Comparison of ENCODE assay signal across 8 mouse cellular contexts in genomic region chr8:57429166-57429887, GRCm38 (mm10). TPM values are rescaled to one million over a fixed set of nuclear protein-coding genes. Genes with fewer than 3 reads are reported as not detected.
A peak's percentile ranks its signal among the peaks of the same experiment; 100 is the strongest.
DNase-seq lines count a peak whose midpoint lies in the region; ATAC-seq and TF ChIP-seq lines count a peak whose summit lies in the region.

No protein-coding gene starts in this region.

- no peak overlapping the region for H3K9ac ChIP-seq in forebrain, embryonic 14.5 days (ENCODE audit: low read length)
- no peak overlapping the region for H3K9ac ChIP-seq in lung, embryonic 14.5 days
- H3K9ac ChIP-seq in neural tube, embryonic 15.5 days (replicated peaks), result no peak overlapping the region

- no peak overlapping the region for H3K4me2 ChIP-seq in forebrain, embryonic 14.5 days (ENCODE audit: low read length)
- H3K4me2 ChIP-seq in lung, embryonic 14.5 days, result peak overlapping the region; percentile 26; the same call in 1 of the 2 replicates
- H3K4me2 ChIP-seq in neural tube, embryonic 15.5 days, result peak overlapping the region; percentile 36

- 0 out of 2 replicates have a peak, but pooled peaks cover 2% of the 10 kb centered on the region for H3K27me3 ChIP-seq in E14TG2a.4 (ENCODE audit: insufficient read depth, low read length)
- no peaks in the 10 kb centered on the region for H3K27me3 ChIP-seq in forebrain, embryonic 14.5 days (replicated peaks; ENCODE audit: control insufficient read depth, insufficient read depth, low read length)
- peaks cover 11% of the 10 kb centered on the region; the same call in 1 of the 2 replicates for H3K27me3 ChIP-seq in lung, embryonic 14.5 days (ENCODE audit: insufficient read depth, low read length)
- H3K27me3 ChIP-seq in neural tube, embryonic 15.5 days (replicated peaks), result 0 out of 2 replicates have a peak, but pooled peaks cover 3% of the 10 kb centered on the region

- H3K27ac ChIP-seq in forebrain, embryonic 14.5 days (ENCODE audit: low read depth, low read length), result no peak overlapping the region
- no peak overlapping the region for H3K27ac ChIP-seq in lung, embryonic 14.5 days (ENCODE audit: low read depth)
- no peak overlapping the region for H3K27ac ChIP-seq in neural tube, embryonic 15.5 days (replicated peaks)

- no peaks in the 10 kb centered on the region for H3K4me1 ChIP-seq in E14TG2a.4 (replicated peaks; ENCODE audit: low read depth, low read length)
- no peaks in the 10 kb centered on the region for H3K4me1 ChIP-seq in forebrain, embryonic 14.5 days (ENCODE audit: control insufficient read depth, insufficient read depth, low read length)
- H3K4me1 ChIP-seq in lung, embryonic 14.5 days (ENCODE audit: insufficient read depth), result no peaks in the 10 kb centered on the region
- peaks cover 6% of the 10 kb centered on the region; the same call in 1 of the 2 replicates for H3K4me1 ChIP-seq in neural tube, embryonic 15.5 days

- peak; percentile 61 for ATAC-seq in forebrain, embryonic 14.5 days
- ATAC-seq in lung, embryonic 14.5 days (ENCODE audit: insufficient read depth), result 0 out of 2 replicates have a peak, but pooled peaks have one; percentile 20
- peak; percentile 75; the same call in 1 of the 2 replicates for ATAC-seq in neural tube, embryonic 15.5 days (ENCODE audit: low FRiP score)

- no peak overlapping the region for H3K4me3 ChIP-seq in E14TG2a.4 (replicated peaks; ENCODE audit: low read length)
- no peak overlapping the region for H3K4me3 ChIP-seq in forebrain, embryonic 14.5 days (ENCODE audit: low read depth, low read length)
- no peak overlapping the region for H3K4me3 ChIP-seq in lung, embryonic 14.5 days (ENCODE audit: low read depth, low read length)
- H3K4me3 ChIP-seq in neural tube, embryonic 15.5 days (replicated peaks), result no peak overlapping the region

- peaks cover 12% of the 10 kb centered on the region for H3K9me3 ChIP-seq in E14TG2a.4 (ENCODE audit: low read length)
- H3K9me3 ChIP-seq in forebrain, embryonic 14.5 days (replicated peaks; ENCODE audit: control insufficient read depth, low read length), result no peaks in the 10 kb centered on the region
- H3K9me3 ChIP-seq in lung, embryonic 14.5 days (ENCODE audit: low read depth, low read length), result no peaks in the 10 kb centered on the region
- H3K9me3 ChIP-seq in neural tube, embryonic 15.5 days (replicated peaks), result no peaks in the 10 kb centered on the region

- intact Hi-C loops in heart, postnatal 36 days (cut with DNase I), result loop anchor here (1.0 to 10.0 kb wide), 5 partner anchors 59 to 885 kb away; partner anchors contain the start of gene Hmgb2

- H3K36me3 ChIP-seq in E14TG2a.4 (ENCODE audit: insufficient read depth, low read length), result no peaks in the 10 kb centered on the region
- no peaks in the 10 kb centered on the region for H3K36me3 ChIP-seq in forebrain, embryonic 14.5 days (ENCODE audit: control insufficient read depth, insufficient read depth, low read length)
- no peaks in the 10 kb centered on the region for H3K36me3 ChIP-seq in lung, embryonic 14.5 days (ENCODE audit: insufficient read depth)
- H3K36me3 ChIP-seq in neural tube, embryonic 15.5 days, result no peaks in the 10 kb centered on the region

- WGBS in forebrain, embryonic 14.5 days, result 34% methylated on average over 18 of the region's 18 CpGs
- 22% methylated on average over 18 of the region's 18 CpGs for WGBS in large intestine, adult 2 months
- WGBS in lung, embryonic 14.5 days, result 32% methylated on average over 18 of the region's 18 CpGs
- WGBS in neural tube, embryonic 15.5 days, result 36% methylated on average over 18 of the region's 18 CpGs

- peak; percentile 53 for TF ChIP-seq CTCF in E14TG2a.4 (conservative IDR thresholded peaks at IDR 0.05; ENCODE audit: low read length)
- TF ChIP-seq CTCF in lung, embryonic 14.5 days (IDR thresholded peaks at IDR 0.05; ENCODE audit: low read depth), result peak; percentile 78

- peak; percentile 67 for DNase-seq in c-Kit-positive CD71-positive TER-119-positive erythroid progenitor cells, embryonic 14.5 days (ENCODE audit: low spot score)
- DNase-seq in forebrain, embryonic 14.5 days (ENCODE audit: low spot score), result peak; percentile 92
- DNase-seq in heart, postnatal 36 days, result peak; percentile 81 to 83
- DNase-seq in large intestine, adult 2 months (ENCODE audit: low read depth, low spot score), result peak; percentile 72
- DNase-seq in lung, embryonic 14.5 days, result peak; percentile 94
- peak; percentile 63 for DNase-seq in thymus, postnatal 0 days (ENCODE audit: low spot score)

RNA-seq across cellular contexts. Expression of gene Scrg1, which starts 26.4 kb away (rescaled TPM):
- polyA plus RNA-seq in forebrain, embryonic 14.5 days (2014; fragmentation: Nextera tagmentation; extraction: Ambion mirVana), result 6.9 and 10.1 TPM in 2 replicates
- total RNA-seq in heart, postnatal 36 days (2021), result not detected
- polyA plus RNA-seq in large intestine, adult 2 months (2012; rRNA removed), result 0.21 and 0.30 TPM in 2 replicates
- 0.46 and 0.95 TPM in 2 replicates for polyA plus RNA-seq in lung, embryonic 14.5 days (2014; fragmentation: Nextera tagmentation; extraction: Ambion mirVana)
- 12.5 and 13.0 TPM in 2 replicates for polyA plus RNA-seq in neural tube, embryonic 15.5 days (2015; fragmentation: Nextera tagmentation; extraction: Ambion mirVana)
- polyA plus RNA-seq in thymus, postnatal 0 days (2015; fragmentation: Nextera tagmentation; extraction: Ambion mirVana), result 0.19 TPM in 1 of 2 replicates, not detected in the other

RNA-seq across cellular contexts. Expression of gene Sap30, which starts 58.3 kb away (rescaled TPM):
- 87.4 and 91.1 TPM in 2 replicates for polyA plus RNA-seq in forebrain, embryonic 14.5 days (2014; fragmentation: Nextera tagmentation; extraction: Ambion mirVana)
- 10 to 100 TPM; 13.3 to 17.8 TPM for total RNA-seq in heart, postnatal 36 days (2021)
- polyA plus RNA-seq in large intestine, adult 2 months (2012; rRNA removed), result 6.0 and 9.5 TPM in 2 replicates
- polyA plus RNA-seq in lung, embryonic 14.5 days (2014; fragmentation: Nextera tagmentation; extraction: Ambion mirVana), result 39.3 and 47.4 TPM in 2 replicates
- 25.0 and 26.2 TPM in 2 replicates for polyA plus RNA-seq in neural tube, embryonic 15.5 days (2015; fragmentation: Nextera tagmentation; extraction: Ambion mirVana)
- 32.2 and 38.0 TPM in 2 replicates for polyA plus RNA-seq in thymus, postnatal 0 days (2015; fragmentation: Nextera tagmentation; extraction: Ambion mirVana)

Comparison
In these comparisons a context has a peak if more than half of its experiments do, and no peak if none do; other contexts are left out.
1. ATAC-seq: peak in every context shown above with its lines; median percentile 75 in neural tube, embryonic 15.5 days; 61 in forebrain, embryonic 14.5 days; 20 in lung, embryonic 14.5 days.